Mouse (Mus musculus) c-Kit-positive CD71-positive TER-119-negative erythroid progenitor cells, embryonic 14.5 days (primary cell): ENCODE results near the gene Tchh.
"Not testable (repeated sequence)": the region's sequence is repeated elsewhere in the genome, so short reads cannot be mapped to it uniquely, and the experiment has no call there.

Experiments
- DNase-seq: peaks from one replicate; pipeline ENCODE4 v3.0.0-alpha.2; 2013; ENCODE audit warnings: low read depth

The Tchh gene

DNA sequence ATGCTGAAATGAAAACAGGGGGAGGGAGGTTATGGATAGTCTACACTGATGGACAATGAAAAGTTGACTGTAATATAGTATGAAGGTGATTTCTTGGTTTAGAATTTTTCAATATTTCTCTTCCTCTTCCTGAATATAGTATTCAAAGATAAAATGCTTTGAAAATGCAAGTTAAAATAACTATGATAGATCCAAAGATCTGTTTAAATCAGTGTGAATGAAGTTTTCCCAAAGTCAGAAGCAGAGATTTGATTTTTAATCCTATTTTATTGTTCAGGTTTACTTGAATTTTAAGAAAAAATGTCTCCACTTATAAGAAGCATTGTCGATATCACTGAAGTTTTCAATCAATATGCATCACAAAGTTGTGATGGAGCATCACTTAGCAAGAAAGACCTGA lies at the start of gene Tchh:
Tchh (plus strand) TSS at position 301 of the 400 bp plus-strand sequence.
- no peak for DNase-seq

DNA sequence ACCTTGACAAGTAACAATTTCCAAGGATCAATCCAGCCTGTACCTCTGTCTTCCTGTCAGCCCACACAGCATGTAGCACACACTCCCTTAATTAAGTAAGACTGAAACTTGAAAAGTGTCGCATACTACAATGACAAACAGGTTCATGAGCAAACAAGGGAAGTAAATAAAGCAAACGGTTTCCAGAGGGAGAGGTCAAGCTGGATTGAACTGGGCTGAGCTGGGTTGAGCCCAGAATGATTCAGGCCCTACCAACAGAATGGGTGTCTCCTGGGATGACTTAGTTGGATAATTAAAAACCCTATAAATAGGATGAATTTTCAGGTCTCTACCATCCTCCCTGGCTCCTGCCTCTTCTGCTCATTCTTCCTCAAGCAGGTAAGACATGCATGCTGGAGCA lies 48.8 kb upstream of the Tchh start, which contains the start of gene Rptn:
Rptn (plus strand) TSS at position 334 of the 400 bp plus-strand sequence.
- DNase-seq = no peak

DNA sequence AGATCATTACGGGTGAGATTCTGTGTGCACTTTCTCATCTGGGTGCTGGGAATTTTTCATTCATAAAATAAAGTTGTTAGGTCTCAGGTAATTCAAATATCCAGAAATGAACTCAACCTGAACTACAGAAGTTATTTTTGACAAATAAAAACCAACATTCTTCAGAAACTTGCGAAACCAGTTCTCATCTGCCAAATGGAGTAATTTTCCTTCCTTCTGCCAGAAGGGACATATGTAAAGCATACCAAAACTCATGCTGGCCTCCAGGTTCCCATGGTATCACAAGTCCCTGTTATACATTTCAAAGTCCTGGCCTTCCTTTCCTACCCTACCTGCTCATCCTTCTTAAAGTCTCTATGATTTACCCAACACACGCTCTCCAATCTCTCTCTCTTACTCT lies 38.2 kb upstream of the Tchh start:
- no peak for DNase-seq

DNA sequence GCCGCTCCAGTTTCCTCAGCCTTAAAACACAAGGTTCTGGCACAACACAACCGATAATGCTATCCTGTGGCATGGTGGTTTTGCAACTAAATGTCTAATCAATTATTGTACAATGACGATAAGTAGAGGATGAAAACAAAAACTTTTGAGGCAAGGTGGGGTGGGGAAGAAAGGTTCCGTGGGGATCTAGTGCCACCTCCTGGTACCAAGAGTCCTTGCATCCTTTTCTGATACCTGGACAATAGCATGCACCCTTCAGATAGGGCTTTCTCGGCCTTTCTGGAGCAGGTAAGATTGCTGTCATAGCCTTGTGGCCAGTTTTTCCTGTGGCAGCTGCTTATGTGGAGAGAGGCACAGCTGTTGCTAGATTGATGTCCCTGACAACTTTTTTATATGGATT lies 35.1 kb upstream of the Tchh start:
- DNase-seq = no peak

DNA sequence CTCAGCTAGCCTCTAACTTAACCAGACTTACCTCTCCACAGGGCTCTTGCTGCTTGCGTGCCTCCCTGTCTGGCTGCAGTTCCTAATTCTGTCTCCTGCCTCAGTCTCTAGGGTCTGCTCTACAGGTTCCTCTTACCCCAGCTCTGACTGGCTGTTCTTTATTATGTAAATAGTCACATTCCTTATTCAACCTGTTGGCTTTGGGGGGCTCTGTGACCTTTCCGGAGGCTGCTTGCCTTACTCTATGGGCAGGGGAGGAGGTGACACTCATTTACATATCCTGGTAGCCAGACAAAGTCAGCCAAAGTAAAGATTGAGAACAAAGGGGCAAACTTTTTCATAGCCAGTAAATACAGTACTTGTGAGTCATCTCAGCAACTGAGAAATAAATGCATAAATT lies 30.2 kb upstream of the Tchh start:
- no peak for DNase-seq

DNA sequence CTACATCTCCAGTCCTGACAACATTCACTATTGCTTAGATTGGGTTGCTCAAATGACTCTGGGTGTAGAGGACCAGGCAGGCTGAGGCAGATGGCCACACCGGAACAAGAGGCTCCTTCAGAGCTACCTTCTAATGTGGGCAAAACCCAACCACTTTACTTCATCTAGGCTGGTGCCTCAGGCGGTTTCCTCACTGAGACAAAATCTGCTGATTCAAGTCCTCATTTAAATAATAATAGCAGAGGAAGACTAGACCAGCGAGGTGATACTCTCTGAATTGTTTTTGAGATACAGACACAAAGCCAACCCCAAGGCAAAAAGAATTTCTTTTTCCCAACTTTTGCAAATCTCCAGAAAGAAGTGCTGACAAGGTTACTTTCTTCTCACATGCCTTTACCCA lies 10.5 kb upstream of the Tchh start:
- no peak for DNase-seq

DNA sequence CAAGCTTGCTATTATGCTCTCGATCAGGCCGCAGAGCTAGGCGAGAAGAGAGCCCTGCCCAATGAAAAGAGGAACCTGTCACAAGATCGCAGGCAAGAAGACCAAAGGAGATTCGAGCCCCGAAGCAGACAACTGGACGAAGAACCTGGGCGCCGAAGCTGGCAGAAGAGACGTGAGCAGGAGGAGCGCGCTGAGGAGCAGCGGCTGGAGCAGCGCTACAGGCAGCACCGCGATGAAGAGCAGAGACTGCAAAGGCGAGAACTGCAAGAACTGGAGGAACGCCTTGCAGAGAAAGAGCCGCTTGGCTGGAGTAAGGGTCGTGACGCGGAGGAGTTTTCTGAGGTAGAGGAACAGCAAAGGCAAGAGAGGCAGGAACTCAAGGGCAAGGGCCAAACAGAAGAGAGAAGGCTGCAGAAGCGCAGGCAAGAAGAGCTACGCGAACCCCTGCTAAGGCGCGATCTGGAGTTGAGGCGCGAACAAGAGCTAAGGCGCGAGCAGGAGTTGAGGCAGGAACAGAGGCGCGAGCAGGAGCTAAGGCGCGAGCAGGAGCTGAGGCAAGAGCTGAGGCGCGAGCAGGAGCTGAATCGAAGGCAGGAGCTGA lies 1.5 kb downstream of the Tchh start:
- no peak for DNase-seq

DNA sequence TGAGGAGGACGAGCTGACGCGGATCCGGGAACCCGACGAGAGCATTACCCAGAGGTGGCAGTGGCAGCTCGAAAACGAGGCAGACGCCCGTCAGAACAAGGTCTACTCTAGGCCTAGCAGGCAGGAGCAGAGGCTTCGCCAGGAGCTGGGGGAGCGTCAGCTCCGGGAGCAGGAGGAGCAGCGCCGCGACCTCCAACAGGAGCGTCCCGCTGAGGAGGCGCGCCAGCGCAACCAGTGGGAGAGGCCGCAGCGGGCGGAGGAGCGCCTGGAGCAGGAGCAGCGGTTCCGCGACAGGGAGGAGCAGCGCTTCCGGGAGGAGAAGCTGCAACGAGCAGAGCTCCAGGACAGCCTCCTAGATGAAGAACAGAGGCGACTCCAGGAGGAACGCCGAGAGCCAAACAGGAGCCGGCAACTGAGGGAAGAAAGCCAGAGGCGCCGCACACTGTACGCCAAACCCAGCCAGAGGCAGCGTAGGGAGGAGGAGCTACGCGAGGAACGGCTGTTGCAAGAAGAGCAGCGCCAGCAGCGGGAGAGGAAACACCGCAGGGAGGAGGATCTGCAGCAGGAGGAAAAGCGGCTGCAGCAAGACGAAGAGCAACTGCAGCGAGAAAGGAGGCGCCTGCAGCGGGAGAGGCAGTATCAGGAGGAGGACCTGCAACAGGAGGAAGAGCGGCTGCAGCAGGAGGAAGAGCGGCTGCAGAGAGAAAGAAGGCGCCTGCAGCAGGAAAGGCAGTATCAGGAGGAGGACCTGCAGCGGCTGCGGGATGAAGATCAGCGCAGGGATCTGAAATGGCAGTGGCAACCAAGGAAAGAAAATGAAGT lies 2.4 kb downstream of the Tchh start:
- no peak for DNase-seq

DNA sequence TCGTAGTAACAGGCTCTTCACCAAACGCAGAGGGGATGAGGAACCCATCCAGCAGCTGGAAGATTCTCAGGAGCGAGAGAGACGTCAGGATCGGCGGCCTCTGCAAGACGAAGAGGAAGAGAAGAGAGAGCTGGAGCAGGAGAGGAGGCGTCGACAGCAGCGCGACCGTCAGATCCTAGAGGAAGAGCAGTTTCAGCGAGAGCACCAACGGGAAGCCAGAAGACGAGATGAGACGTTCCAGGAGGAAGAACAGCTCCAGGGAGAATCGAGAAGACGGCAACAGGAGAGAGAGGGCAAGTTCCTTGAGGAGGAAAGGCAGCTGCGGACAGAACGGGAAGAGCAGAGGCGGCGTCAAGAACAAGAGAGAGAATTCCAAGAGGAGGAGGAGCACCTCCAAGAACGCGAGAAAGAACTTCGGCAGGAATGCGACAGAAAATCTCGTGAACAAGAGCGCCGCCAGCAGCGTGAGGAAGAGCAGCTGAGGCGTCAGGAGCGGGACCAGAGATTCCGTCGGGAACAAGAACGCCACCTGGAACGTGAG lies 3.1 kb downstream of the Tchh start:
- DNase-seq = no peak

DNA sequence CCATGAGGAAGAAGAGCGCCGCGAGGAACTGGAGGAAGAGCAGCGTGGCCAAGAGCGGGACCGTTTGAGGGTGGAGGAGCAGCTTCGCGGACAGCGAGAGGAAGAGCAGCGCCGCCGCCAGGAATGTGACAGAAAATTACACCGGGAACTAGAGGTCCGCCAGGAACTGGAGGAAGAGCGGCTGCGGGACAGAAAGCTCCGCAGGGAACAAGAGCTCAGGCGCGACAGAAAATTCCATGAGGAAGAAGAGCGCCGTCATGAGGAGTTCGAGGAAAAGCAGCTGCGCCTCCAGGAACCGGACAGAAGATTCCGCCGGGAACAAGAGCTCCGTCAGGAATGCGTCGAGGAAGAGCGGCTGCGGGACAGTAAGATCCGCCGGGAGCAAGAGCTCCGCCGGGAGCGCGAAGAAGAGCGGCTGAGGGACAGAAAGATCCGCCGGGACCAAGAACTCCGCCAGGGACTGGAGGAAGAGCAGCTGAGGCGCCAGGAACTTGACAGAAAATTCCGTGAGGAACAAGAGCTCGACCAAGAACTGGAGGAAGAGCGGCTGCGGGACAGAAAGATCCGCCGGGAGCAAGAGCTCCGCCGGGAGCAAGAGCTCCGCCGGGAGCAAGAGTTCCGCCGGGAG lies 4.1 kb downstream of the Tchh start:
- DNase-seq = no peak

DNA sequence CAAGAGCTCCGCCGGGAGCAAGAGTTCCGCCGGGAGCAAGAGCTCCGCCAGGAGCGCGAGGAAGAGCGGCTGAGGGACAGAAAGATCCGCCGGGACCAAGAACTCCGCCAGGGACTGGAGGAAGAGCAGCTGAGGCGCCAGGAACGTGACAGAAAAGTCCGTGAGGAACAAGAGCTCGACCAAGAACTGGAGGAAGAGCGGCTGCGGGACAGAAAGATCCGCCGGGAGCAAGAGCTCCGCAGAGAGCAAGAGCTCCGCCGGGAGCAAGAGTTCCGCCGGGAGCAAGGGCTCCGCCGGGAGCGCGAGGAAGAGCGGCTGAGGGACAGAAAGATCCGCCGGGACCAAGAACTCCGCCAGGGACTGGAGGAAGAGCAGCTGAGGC lies 4.6 kb downstream of the Tchh start:
- not testable (repeated sequence) for DNase-seq

DNA sequence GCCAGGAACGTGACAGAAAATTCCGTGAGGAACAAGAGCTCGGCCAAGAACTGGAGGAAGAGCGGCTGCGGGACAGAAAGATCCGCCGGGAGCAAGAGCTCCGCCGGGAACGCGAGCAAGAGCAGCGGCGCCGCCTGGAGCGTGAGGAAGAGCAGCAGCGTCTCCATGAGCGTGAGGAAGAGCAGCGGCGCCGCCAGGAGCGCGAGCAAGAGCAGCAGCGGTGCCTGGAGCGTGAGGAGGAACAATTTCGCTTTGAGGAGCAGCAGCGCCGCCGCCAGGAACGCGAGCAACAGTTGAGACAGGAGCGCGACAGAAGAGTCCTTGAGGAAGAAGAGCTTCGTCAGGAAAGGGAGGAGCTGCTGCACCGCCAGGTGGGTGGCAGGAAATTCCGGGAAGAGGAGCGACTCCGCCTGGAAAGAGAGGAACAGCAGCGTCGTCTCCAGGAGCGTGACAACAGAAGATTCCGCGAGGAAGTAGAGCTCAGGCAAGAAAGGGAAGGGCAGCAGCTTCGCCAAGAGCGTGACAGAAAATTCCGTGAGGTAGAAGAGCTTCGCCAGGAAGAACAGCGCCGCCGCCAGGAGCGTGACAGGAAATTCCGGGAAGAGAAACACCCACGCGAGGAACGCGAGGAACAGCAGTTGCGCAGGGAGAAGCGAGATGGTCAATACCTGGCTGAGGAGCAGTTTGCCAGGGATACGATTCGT lies 5.2 kb downstream of the Tchh start:
- DNase-seq = no peak

DNA sequence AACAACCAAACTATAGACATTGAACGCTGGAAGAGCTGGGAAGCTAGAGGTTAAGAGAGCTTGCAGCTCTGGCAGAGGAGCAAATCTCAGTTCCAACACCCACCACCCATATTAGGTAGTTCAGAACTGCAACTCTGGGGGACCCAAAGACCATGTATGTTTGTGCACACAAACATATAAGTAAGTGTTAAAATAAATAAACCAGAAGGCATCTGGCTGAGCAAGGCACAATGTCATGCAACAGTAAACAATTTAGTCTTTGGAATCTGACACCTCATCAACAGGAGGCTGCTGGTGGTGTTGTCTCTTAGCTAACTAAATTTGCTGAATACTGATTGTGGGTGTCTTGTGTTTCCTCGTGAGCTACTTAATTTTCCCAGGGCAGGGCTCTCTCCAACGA lies 24.4 kb downstream of the Tchh start:
- DNase-seq = no peak

DNA sequence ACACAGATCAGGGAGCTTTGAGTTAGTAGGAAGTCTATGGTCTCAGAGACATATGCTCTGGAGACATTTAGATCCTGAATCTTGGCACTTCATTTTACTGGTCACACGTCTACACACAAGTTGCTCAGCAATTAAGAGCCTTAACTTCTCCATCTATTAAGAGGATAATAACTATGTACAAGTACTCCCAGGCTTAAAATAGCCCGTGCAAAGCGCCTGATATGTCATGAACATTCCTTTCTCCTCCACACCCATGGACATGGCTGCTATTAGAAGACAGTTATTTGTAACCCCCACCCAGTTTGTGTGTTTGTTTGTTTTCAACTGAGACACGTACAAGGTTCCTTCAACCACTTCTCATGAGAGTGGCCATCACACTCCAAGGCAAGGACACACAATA lies 25.0 kb downstream of the Tchh start:
- no peak for DNase-seq

DNA sequence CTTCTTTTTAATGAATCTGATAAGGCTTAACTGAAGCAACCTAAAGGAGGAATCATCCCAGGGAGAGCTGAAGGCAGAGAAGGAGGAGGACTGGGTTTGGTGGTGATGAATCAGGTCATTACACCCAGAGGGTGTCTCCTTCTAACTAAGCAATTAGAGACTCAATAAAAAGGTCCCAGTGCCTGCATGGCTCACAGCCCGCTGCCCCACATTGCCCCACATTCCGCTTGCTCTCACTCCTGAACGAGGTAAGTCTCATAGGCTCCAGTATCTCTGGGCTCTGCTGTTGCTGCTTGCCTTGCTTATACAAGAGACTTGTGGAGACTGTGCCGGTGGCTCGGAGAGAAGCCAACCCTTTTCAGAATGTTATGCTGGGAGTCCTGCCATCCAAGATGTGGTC lies 26.4 kb downstream of the Tchh start, which contains the start of gene Tchhl1:
Tchhl1 (plus strand) TSS at position 194 of the 400 bp plus-strand sequence.
- no peak for DNase-seq

DNA sequence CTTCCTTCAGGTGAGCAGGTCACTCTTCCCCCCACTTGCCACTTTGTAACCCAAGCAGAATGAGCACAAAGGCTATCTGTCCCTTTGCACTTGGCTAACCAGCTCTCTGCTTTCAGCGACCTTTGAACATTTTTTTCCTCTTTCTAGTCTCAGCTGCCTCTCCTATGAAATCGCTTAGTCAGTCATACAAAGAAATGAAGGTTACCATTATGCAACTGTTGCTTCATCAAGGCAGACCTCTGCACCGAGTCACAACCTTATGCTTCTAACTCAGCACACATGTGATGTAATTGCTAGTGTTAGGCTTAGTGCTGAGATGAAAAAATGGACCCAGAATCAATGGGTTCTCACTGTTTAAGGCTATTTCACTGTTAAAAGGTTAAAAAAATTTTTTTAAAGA lies 27.5 kb downstream of the Tchh start:
- DNase-seq = no peak

DNA sequence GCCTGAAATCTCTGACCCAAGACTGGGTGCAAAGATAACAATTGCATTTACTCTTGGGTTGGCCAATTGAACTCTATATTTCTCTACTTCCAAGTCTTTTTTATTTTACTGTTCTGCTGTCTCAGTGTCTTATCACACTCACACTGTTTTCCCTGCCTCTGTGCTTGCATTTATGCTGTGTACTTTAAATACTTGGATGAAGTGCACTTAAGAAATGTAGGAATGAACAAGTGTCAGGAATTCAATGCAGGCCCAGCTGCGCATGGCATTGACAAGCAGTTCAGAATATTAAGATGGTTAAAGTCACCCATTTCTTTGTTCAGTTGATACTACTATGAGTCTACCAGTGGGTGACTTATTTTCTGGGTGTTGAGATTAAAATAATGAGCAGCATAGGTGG lies 37.9 kb downstream of the Tchh start:
- DNase-seq = no peak

DNA sequence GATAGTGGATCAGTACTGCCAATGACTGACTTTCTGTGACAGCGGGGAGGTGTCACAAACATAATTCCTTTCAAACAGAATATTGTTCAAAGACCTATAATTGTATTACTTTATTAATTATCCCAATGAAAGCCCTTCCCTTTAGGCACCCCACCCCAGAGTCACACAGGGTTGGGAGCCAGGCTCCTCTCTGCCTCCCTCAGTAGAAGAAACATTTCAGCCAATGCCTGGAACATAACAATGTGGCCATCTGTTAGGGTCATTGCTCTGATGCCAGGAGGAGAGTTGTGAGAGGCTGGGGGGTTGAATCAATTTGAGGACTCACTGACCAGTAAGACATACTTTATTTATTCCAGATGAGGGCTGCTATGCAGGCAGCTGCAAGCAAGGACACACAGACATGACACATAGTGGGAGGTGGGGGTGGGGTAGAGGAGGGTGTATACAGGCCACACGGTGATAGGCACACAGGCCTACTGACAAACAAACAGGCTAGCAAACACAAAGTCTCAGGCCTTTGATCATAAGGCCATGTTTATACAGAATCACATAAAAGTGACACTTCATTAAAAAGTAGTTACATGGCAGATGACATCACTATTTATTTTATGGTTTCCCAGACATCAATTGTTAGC lies 40.0 kb downstream of the Tchh start:
- no peak for DNase-seq

DNA sequence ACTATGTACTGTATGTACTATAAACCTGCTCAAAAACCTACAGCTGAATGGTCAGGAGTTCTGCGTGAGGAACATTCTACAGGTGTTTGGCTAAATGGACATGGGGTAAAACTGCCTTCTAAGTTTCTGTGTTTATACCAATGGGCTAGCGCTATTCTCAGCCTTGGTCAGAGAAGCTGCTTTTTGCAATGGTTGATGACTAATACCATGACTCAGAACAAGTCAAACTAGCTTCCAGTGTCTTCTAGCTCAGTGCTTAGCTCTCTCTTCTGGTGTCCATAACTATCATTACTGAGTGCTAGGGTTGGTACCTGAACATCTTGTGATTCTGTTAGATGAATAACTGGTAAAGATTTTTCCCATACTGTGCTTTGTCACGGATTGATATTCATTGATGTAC lies 43.5 kb downstream of the Tchh start:
- DNase-seq = no peak

DNA sequence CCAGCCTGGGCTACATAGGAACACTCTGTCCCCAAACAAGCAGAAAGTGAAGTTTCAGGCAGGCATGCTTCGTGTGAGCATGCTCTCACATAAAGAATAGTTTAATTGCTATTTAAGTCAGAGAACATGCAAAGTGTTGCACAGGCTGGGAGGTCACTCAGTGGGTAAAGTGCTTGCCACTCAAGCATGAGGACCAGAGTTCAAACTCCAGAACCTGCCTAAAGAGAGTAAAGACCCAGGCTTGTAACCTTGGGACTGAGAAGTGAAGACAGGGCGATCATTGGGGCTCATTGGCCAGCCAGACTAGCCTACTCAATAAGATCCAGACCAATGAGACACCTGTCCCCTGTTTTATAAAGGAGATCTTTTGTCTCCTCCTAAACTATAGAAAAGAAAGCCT lies 46.4 kb downstream of the Tchh start:
- DNase-seq = no peak

DNA sequence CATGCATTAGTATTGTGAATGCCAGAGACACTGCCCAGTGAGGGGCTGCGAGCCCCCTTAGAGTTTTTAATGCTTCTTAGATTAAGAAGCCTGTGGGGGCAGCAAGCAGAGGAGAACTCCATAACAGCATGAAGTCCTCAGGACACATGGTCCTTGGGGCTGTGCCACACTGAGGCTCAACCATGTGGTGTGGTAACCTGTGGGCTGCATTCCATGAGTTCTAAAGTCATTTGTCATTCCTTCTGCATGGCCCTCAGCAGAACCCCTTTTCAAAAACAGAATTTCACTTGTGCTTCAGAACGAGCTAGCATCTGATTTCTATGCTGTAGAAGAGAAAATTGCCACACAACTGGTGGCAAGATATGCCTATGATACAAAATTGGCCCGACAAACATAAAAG lies 50.0 kb downstream of the Tchh start:
- no peak for DNase-seq

DNA sequence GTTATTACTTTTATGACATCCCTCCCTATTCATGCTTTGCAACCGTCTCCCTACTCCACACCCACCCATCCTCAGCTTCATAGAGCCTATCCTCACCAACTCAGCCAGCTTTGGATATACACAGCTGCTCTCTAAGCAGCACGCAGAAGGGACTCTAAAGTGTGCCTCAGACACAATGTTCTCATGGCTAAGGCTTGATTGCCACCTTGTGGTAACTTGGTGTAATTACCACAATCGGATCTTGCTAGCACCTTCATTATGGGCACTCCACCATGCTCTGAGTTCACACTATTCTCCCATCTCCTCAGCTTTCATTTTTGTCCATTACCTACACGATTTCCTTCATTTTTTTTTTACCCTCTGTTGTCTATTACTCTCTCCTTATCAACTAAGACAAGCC lies 51.9 kb downstream of the Tchh start:
- DNase-seq = peak; percentile 34
